Mouse (Mus musculus) pancreas, adult 10 weeks (tissue): ENCODE measurements around the gene Il10rb. TPM values are rescaled to one million over a fixed set of nuclear protein-coding genes. Genes with fewer than 3 reads are reported as not detected.

Experiments used
- polyA plus RNA-seq: library from polyadenylated mRNA; stranded (reverse); fragments of 350-450 nt; fragmentation: Illumina TruSeq; extraction: RNeasy Lipid Tissue Mini Kit (QIAGEN cat#74804); gene quantifications from one replicate; pipeline ENCODE4 v1.2.3, GENCODE M21; 2015; ENCODE audit warnings: low read depth, low replicate concordance; ENCODE audit not compliant: insufficient read depth

The Il10rb gene
- 22.9 TPM for polyA plus RNA-seq

GRCm38 (mm10) chr16:91405640-91406584, at the start of gene Il10rb:
Il10rb (plus strand) TSS chr16:91406164.

GRCm38 (mm10) chr16:91372577-91373472, 33.1 kb upstream of the Il10rb start, which contains the start of gene Ifnar2:
Ifnar2 (plus strand) TSS chr16:91372783.

GRCm38 (mm10) chr16:91391421-91391820, 14.5 kb upstream of the Il10rb start, which contains the start of gene Gm21970:
Gm21970 (plus strand) TSS chr16:91391721.

Other genes starting within 250 kb of the Il10rb start
- not detected for gene Olig2, start 180.7 kb upstream of the Il10rb start, polyA plus RNA-seq
- 0.37 TPM for gene Olig1, start 136.4 kb upstream of the Il10rb start, polyA plus RNA-seq
- gene Ifnar2, start 33.4 kb upstream of the Il10rb start, polyA plus RNA-seq: 15.7 TPM
- gene Gm21970, start 14.4 kb upstream of the Il10rb start, polyA plus RNA-seq: not detected
- 8.4 TPM for gene Ifnar1, start 79.1 kb downstream of the Il10rb start, polyA plus RNA-seq
- 4.6 TPM for gene Ifngr2, start 140.9 kb downstream of the Il10rb start, polyA plus RNA-seq
- 8.7 TPM for gene Tmem50b, start 191.6 kb downstream of the Il10rb start, polyA plus RNA-seq
- gene Dnajc28, start 212.9 kb downstream of the Il10rb start, polyA plus RNA-seq: 1.2 TPM
- gene Gart, start 240.8 kb downstream of the Il10rb start, polyA plus RNA-seq: 19.9 TPM
- 133 TPM for gene Son, start 241.3 kb downstream of the Il10rb start, polyA plus RNA-seq